15 mouse cellular contexts compared by ENCODE assay signal in the genomic region with DNA sequence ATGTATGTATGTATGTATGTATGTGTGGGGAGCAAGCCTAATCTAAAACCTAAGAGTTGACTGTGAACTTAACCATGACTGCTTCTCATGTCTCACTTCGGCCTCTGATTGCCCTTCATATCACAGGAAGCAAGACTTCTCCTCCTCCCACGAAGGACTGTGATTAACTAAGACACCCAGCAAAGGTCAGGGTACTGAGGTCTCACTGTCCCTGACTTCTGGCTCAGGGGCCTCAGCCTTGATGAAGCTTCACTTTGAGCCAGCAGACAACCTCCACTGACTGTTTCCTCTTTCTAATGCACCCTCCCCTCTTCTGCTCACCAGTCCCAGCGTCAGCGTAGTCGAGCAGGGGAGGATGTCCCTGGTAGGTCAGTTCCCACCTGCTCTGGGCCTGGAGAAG.
DNase-seq lines count a peak whose midpoint lies in the region.
"Had no signal": no experiment of that assay in that cellular context is flagged by ENCODE, and none has a peak within 500 bp of the region (broad histone marks: within the 10 kb centered on the region; RNA-seq: fewer than 3 reads in every experiment).

No protein-coding gene starts in this region.

- peak; percentile 26 to 75 for DNase-seq in adrenal gland, adult (ENCODE audit: inconsistent age in 2 of 2, low spot score in 1 of 2)
- no peak for DNase-seq in adrenal gland, adult 18-20 months (ENCODE audit: low spot score in 2 of 2)
- DNase-seq in adrenal gland, adult 8-10 months, result peak; percentile 45
- no peak for DNase-seq in adrenal gland, postnatal 25 days
- peak; percentile 13 for DNase-seq in adrenal gland, postnatal 10 days
- peak; percentile 10 to 44 for DNase-seq in adrenal gland, postnatal 36 days
- no peak for DNase-seq in spleen, adult 18-20 months
- DNase-seq: B cell, adult 2 months; cerebellum, adult 11 months; cerebellum, adult 18-20 months; cerebellum, adult 8-10 months; cerebellum, adult 9-11 months; cerebellum, postnatal 14 days; cerebellum, postnatal 36 days; embryo, embryonic 11 days had no signal

Comparison
In these comparisons a context has a peak if more than half of its experiments do, and no peak if none do; other contexts are left out.
1. DNase-seq: peak in adrenal gland, adult (2 of 2), adrenal gland, adult 8-10 months (single experiment), adrenal gland, postnatal 10 days (single experiment) and adrenal gland, postnatal 36 days (2 of 2); none in adrenal gland, adult 18-20 months (0 of 2), adrenal gland, postnatal 25 days (single experiment) and spleen, adult 18-20 months (0 of 2).